Mouse (Mus musculus): ENCODE measurements around the gene Rapgefl1. TPM values are rescaled to one million over a fixed set of nuclear protein-coding genes. Genes with fewer than 3 reads are reported as not detected.
A peak's percentile ranks its signal among the peaks of the same experiment; 100 is the strongest.
"Not testable (repeated sequence)": the region's sequence is repeated elsewhere in the genome, so short reads cannot be mapped to it uniquely, and the experiment has no call there.

The Rapgefl1 gene
- polyA plus RNA-seq, 1 experiment from 2014 or later, result 6.7 TPM

DNA sequence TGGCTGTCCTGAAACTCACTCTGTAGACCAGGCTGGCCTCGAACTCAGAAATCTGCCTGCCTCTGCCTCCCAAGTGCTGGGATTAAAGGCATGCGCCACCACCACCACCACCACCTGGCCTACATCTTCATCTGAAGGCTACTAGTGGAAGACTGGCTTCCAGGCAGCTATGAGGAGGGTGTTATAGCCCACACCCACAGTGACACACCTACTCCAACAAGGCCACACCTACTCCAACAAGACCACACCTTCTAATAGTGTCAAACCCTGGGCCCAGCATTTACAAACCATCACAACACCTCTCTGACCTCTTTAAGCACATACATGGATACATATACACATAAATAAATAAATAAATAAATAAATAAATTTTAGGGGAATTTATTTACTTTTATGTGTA lies 10.5 kb upstream of the Rapgefl1 start:
- H3K27ac ChIP-seq (replicated peaks); H3K9me3 ChIP-seq; H3K4me1 ChIP-seq (replicated peaks); H3K4me2 ChIP-seq; H3K9ac ChIP-seq; ATAC-seq (ENCODE audit: low read depth); H3K27me3 ChIP-seq; H3K4me3 ChIP-seq: not testable (repeated sequence)
- peaks cover 97% of the 10 kb centered on the region for H3K36me3 ChIP-seq
- WGBS, result 92% methylated on average over 2 of the region's 2 CpGs

GRCm38 (mm10) chr11:98827877-98828276 lies 8.7 kb upstream of the Rapgefl1 start:
- H3K4me3 ChIP-seq, result no peak overlapping the region
- H3K27ac ChIP-seq (replicated peaks), result no peak overlapping the region
- H3K4me1 ChIP-seq (replicated peaks), result no peaks in the 10 kb centered on the region
- no peak overlapping the region for H3K9ac ChIP-seq
- H3K4me2 ChIP-seq, result no peak overlapping the region
- no peak for ATAC-seq (ENCODE audit: low read depth)
- no peaks in the 10 kb centered on the region for H3K27me3 ChIP-seq
- H3K9me3 ChIP-seq, result no peaks in the 10 kb centered on the region
- 93% methylated on average over 2 of the region's 2 CpGs for WGBS
- H3K36me3 ChIP-seq, result peaks cover 97% of the 10 kb centered on the region

DNA sequence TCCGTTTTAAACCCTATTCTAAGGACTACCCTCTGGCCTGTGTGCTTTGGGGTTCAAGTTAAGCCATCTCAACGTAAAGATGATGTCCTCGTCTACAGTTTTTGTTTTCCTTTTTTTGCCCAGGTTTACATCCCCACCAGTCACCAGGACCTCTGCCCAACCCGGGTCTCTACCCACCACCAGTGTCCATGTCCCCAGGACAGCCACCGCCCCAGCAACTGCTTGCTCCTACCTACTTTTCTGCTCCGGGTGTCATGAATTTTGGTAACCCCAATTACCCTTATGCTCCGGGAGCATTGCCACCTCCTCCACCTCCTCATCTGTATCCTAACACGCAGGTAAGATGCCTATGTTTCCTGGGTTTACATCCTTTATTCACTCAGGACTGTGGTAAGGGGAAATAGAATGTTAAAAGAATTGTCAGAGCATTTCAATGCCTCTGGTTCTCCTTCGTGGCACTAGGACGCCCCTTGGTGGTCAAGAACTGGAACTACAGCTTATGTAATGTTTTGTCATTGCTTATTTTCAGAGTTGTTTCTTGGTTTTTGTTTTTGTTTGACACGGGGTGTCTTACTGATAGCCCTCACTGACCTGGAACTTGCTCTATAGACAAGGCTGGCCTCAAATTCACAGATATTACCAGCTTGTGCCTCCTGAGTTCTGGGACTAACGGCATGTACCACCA lies 7.4 kb upstream of the Rapgefl1 start:
- Histone ChIP-seq H3K9ac (no peak overlapping the region), H3K27ac (replicated peaks) (no peak overlapping the region), H3K4me3 (no peak overlapping the region), H3K27me3 (no peaks in the 10 kb centered on the region), H3K36me3 (peaks cover 95% of the 10 kb centered on the region), H3K4me1 (replicated peaks) (peaks cover 1% of the 10 kb centered on the region; the same call in 1 of the 2 replicates), H3K9me3 (no peaks in the 10 kb centered on the region), H3K4me2 (no peak overlapping the region)
- ATAC-seq (ENCODE audit: low read depth), result no peak
- WGBS, result 78% methylated on average over 12 of the region's 12 CpGs

DNA sequence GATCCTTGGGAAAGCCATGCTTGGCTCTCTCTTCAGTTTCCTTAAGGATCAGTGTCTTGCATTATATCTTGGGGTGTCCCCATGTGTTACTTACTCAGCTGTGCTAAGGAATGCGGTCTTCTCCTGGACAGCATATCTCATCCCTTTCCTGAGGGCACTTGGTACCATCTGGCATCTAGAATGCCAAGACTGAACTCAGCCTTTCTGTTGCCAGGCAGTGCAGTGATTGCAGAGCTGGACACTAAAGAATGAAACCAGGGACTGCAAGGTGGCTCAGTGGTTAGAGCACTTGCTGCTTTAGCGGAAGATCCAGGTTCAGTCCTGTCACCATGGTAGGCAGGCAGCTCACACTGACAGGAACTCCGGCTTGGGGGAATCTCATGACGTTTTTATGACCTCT lies 6.7 kb upstream of the Rapgefl1 start:
- Histone ChIP-seq H3K27ac (replicated peaks) (no peak overlapping the region), H3K4me1 (replicated peaks) (peaks cover 6% of the 10 kb centered on the region; the same call in 1 of the 2 replicates), H3K36me3 (peaks cover 95% of the 10 kb centered on the region), H3K9me3 (no peaks in the 10 kb centered on the region), H3K4me2 (no peak overlapping the region), H3K27me3 (no peaks in the 10 kb centered on the region), H3K9ac (no peak overlapping the region), H3K4me3 (no peak overlapping the region)
- no peak for ATAC-seq (ENCODE audit: low read depth)
- WGBS, result 76% methylated on average over 4 of the region's 4 CpGs

GRCm38 (mm10) chr11:98835296-98835695 lies 1.3 kb upstream of the Rapgefl1 start:
- H3K27me3 ChIP-seq, result peaks cover 9% of the 10 kb centered on the region; the same call in 1 of the 2 replicates
- peaks cover 31% of the 10 kb centered on the region for H3K4me1 ChIP-seq (replicated peaks)
- no peak overlapping the region for H3K9ac ChIP-seq
- WGBS, result 45% methylated on average over 5 of the region's 5 CpGs
- H3K27ac ChIP-seq (replicated peaks), result no peak overlapping the region
- no peak overlapping the region for H3K4me3 ChIP-seq
- no peak for ATAC-seq (ENCODE audit: low read depth)
- no peaks in the 10 kb centered on the region for H3K9me3 ChIP-seq
- no peak overlapping the region for H3K4me2 ChIP-seq
- peaks cover 44% of the 10 kb centered on the region for H3K36me3 ChIP-seq

DNA sequence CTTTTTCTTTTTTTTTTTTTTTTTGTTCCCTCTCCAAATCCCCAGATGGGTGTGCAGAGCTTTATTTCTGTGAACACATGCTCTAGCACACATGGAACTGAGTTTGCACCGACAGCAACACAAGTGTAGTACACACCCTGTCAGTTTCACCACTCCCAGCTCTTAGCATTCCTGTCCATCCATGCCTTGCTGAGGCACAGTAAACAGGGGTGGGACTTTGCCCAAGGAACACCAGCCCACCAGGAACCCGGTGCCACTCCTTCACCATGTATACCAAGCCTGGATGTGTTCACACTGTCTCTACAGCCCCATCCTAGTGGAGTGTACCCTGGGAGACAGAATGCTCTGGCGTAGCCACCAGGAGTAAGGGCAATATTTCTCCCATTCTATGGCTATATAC lies 860 bp upstream of the Rapgefl1 start:
- no peaks in the 10 kb centered on the region for H3K9me3 ChIP-seq
- no peak overlapping the region for H3K9ac ChIP-seq
- no peak overlapping the region for H3K27ac ChIP-seq (replicated peaks)
- ATAC-seq (ENCODE audit: low read depth), result 0 out of 2 replicates have a peak, but pooled peaks have one; percentile 1
- 63% methylated on average over 3 of the region's 3 CpGs for WGBS
- H3K36me3 ChIP-seq, result peaks cover 40% of the 10 kb centered on the region
- H3K4me3 ChIP-seq, result no peak overlapping the region
- peaks cover 31% of the 10 kb centered on the region for H3K4me1 ChIP-seq (replicated peaks)
- H3K27me3 ChIP-seq, result peaks cover 12% of the 10 kb centered on the region; the same call in 1 of the 2 replicates
- no peak overlapping the region for H3K4me2 ChIP-seq

- WGBS, result 28% methylated on average over 7 of the region's 7 CpGs
- no peak overlapping the region for H3K27ac ChIP-seq (replicated peaks)
- H3K27me3 ChIP-seq, result peaks cover 12% of the 10 kb centered on the region; the same call in 1 of the 2 replicates
- no peaks in the 10 kb centered on the region for H3K9me3 ChIP-seq
- H3K9ac ChIP-seq, result no peak overlapping the region
- peaks cover 31% of the 10 kb centered on the region for H3K4me1 ChIP-seq (replicated peaks)
- ATAC-seq (ENCODE audit: low read depth), result peak; percentile 37; the same call in 1 of the 2 replicates
- H3K36me3 ChIP-seq, result peaks cover 36% of the 10 kb centered on the region
- peak overlapping the region; percentile 76 for H3K4me3 ChIP-seq
- peak overlapping the region; percentile 94 for H3K4me2 ChIP-seq
These were observed 457 bp upstream of the Rapgefl1 start for GRCm38 (mm10) chr11:98836128-98836527.

- Histone ChIP-seq H3K27ac (replicated peaks) (peak overlapping the region; percentile 81), H3K9ac (peak overlapping the region; percentile 87), H3K4me2 (peak overlapping the region; percentile 94), H3K9me3 (no peaks in the 10 kb centered on the region), H3K36me3 (peaks cover 25% of the 10 kb centered on the region), H3K4me1 (replicated peaks) (peaks cover 31% of the 10 kb centered on the region), H3K27me3 (peaks cover 12% of the 10 kb centered on the region; the same call in 1 of the 2 replicates), H3K4me3 (peak overlapping the region; percentile 76)
- 2% methylated on average over 24 of the region's 29 CpGs for WGBS
- peak; percentile 54 for ATAC-seq (ENCODE audit: low read depth)
These were observed 683 bp downstream of the Rapgefl1 start for GRCm38 (mm10) chr11:98837231-98837704.

GRCm38 (mm10) chr11:98837917-98838316 lies 1.3 kb downstream of the Rapgefl1 start:
- ATAC-seq (ENCODE audit: low read depth), result no peak
- Histone ChIP-seq H3K9me3 (no peaks in the 10 kb centered on the region), H3K9ac (peak overlapping the region; percentile 87), H3K4me1 (replicated peaks) (peaks cover 31% of the 10 kb centered on the region), H3K27ac (replicated peaks) (no peak overlapping the region), H3K27me3 (peaks cover 12% of the 10 kb centered on the region; the same call in 1 of the 2 replicates), H3K4me2 (peak overlapping the region; percentile 94), H3K36me3 (peaks cover 18% of the 10 kb centered on the region), H3K4me3 (peak overlapping the region; percentile 76)
- WGBS, result 38% methylated on average over 11 of the region's 11 CpGs

DNA sequence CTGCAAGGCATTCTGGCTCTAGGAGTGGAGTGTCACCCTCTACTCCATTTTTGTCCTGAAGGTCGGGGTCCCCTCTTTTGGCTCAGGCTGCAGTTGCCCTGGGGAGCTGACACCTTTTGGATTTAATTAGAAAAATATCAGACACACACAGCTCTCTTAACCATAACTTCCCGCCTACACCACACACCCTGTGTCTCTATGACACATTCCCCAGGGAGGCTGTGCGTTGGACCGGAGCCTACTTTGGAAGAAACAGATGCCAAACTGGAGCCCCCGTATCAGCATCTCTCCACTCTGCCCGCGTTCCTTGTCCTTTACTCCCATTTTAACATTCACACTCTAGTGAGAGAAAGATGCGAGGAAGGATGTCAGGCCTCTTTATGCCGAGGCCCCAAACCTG lies 1.9 kb downstream of the Rapgefl1 start:
- Histone ChIP-seq H3K4me3 (no peak overlapping the region), H3K9ac (peak overlapping the region; percentile 31; the same call in 1 of the 2 replicates), H3K4me2 (peak overlapping the region; percentile 94)

GRCm38 (mm10) chr11:98839402-98839801 lies 2.8 kb downstream of the Rapgefl1 start:
- H3K9me3 ChIP-seq, result no peaks in the 10 kb centered on the region
- no peak overlapping the region for H3K4me2 ChIP-seq
- H3K27ac ChIP-seq (replicated peaks), result no peak overlapping the region
- H3K4me1 ChIP-seq (replicated peaks), result peaks cover 28% of the 10 kb centered on the region
- no peak for ATAC-seq (ENCODE audit: low read depth)
- H3K9ac ChIP-seq, result no peak overlapping the region
- H3K27me3 ChIP-seq, result peaks cover 12% of the 10 kb centered on the region; the same call in 1 of the 2 replicates
- H3K36me3 ChIP-seq, result peaks cover 5% of the 10 kb centered on the region
- H3K4me3 ChIP-seq, result no peak overlapping the region
- 44% methylated on average over 6 of the region's 6 CpGs for WGBS

More for the DNA sequence above, 1.9 kb downstream of the Rapgefl1 start:
- ATAC-seq (ENCODE audit: low read depth), result no peak
- Histone ChIP-seq H3K9me3 (no peaks in the 10 kb centered on the region), H3K27me3 (peaks cover 12% of the 10 kb centered on the region; the same call in 1 of the 2 replicates), H3K36me3 (peaks cover 12% of the 10 kb centered on the region), H3K4me1 (replicated peaks) (peaks cover 31% of the 10 kb centered on the region), H3K27ac (replicated peaks) (no peak overlapping the region)
- 56% methylated on average over 9 of the region's 9 CpGs for WGBS

DNA sequence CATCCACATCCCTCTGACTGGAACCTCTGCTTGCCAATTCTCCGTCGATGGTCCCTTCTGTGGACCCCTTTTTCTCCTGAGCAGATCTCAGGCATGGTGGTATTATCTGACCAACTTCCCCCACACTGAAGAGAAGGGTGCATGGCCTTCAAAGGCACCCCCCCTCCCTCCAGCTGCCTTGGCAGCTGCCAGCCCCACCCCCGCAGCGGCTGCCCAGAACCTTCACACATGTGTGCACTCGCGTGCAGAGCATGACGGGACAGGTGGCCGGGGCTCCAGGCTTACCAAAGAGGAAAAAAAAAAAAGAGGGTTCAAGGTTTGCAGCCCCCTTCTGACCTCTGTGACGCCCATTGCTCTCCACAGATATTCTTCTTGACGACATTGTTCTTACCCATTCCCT lies 3.3 kb downstream of the Rapgefl1 start:
- Histone ChIP-seq H3K4me2 (no peak overlapping the region), H3K27ac (replicated peaks) (no peak overlapping the region), H3K9me3 (no peaks in the 10 kb centered on the region), H3K4me3 (no peak overlapping the region), H3K27me3 (peaks cover 12% of the 10 kb centered on the region; the same call in 1 of the 2 replicates), H3K4me1 (replicated peaks) (peaks cover 25% of the 10 kb centered on the region), H3K9ac (no peak overlapping the region), H3K36me3 (no peaks in the 10 kb centered on the region; the same call in 1 of the 2 replicates)
- 57% methylated on average over 10 of the region's 10 CpGs for WGBS
- ATAC-seq (ENCODE audit: low read depth), result no peak
